Mouse (Mus musculus): Measurements from ENCODE around the gene Olfm2.

DNA sequence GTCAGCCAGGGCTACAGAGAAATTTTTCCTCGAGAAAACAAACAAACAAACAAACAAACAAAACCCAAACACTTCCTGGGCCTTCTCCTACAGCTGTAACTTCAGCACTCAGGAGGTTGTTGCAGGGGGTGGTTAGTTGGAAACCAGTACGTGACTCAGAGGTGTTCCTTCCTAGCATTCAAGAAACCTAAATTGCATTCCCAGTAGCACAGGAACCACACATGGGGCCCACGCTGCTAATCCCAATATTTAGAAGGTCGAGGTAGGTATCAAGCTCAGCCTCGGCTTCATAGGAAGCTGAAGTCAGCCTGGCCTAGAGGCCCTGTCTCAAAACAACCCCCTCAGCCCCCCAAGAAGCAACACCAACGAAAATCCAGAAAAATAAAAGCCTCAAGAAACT is 104.6 kb downstream of the Olfm2 start:
- TF ChIP-seq GATA1 (IDR thresholded peaks at IDR 0.05; ENCODE audit: low read length) (no peak), TAL1 (IDR thresholded peaks at IDR 0.05; ENCODE audit: low read length) (no peak)

Data from erythroblast, embryonic 14.5 days (primary cell).